Mouse (Mus musculus) thymus, postnatal 10 days (tissue): Measurements from ENCODE around the gene Rnf38.

Source experiments
- DNase-seq, 2 experiments: peaks; one replicate each; pipeline ENCODE4 v3.0.0; 2021; ENCODE audit warnings: low spot score in 2 of 2

Gene Rnf38

DNA sequence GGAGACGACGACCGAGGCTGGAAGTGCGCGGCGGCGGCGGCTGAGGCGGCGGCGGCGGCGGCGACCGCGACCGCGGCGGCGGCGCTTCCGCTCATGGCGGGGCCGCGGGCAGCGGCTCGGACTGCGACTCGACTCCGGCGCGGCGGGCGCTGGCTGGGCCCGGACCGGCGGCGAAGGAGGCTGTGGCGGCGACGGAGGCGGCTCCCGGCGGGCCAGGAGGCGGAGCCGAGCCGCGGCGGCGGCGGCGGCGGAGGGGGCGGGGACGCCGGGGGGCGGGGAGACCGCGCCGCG lies at the start of gene Rnf38:
TSS of gene Rnf38 (minus strand) at position 77 of the 291 bp plus-strand sequence.
- no peak for DNase-seq

DNA sequence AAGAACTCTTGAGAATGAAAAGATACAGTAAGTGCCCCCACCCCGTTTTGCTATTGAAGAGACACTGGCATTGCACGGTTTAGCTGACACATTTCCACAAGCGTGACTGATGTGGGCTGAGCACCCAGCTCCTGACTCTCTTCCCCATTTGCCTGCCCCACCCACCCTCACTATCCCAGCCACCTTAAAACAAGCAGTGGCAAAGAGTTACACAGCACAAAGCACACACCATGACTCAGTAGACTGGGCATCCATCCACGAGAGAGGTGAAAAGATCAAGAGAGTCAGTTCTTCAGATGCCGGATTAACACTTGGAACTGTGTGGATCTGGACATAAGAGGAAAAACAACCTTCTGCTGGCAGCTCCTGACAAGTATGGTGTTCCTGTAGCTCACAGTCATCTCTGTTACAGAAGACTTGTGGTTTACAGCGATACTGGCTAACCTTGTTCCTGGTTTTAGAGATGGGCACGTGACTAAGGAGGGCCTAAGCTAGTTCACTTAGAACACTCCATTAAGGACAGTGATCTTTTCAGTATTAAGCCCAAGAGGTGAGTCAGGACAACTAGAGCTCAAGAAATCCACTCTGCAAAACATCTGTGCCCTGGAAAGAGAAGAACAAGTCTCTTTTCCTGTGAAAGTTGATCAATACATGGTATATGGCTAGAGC lies 48.1 kb upstream of the Rnf38 start:
- no peak for DNase-seq

DNA sequence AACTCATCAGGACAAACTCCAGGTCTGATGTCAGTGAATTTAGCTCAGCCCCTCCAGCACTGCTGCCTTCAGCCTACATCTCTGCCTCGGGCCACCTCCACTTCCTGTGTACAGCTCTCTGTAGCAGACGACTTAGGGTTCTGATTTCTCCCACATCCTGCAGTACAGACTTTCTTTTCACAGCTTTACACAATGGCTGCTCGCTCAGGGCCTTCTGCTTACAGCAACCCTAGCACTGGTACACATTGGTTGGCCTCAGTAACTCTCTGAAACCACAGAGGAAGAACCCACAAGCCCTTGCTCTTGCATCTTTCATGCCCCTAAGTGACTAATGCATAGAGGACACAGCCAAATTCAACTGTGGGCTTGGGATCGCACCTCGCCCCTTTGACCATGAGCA lies 37.5 kb upstream of the Rnf38 start:
- peak; percentile 4 to 17 for DNase-seq

DNA sequence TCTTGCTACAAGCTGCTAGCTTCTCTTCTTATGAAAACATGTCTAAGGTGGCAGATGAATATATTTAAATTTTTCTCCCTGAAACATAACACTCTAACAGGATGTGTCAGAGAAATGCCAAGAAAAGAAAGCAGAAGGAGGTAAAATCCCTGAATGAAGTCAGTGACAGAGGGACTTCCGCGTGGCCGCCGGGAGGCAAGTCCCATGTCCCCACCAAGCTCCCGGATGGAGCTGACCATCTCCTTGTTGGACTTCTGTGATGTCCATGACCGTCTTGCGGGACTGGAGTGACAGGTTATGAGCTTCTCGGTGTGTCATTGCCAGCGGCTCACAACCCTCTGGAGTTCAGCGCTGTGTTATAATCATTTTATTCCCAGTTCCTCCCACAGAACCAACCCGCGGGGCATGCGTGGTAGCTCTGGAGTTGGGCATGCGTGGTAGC lies 35.8 kb upstream of the Rnf38 start:
- no peak for DNase-seq

DNA sequence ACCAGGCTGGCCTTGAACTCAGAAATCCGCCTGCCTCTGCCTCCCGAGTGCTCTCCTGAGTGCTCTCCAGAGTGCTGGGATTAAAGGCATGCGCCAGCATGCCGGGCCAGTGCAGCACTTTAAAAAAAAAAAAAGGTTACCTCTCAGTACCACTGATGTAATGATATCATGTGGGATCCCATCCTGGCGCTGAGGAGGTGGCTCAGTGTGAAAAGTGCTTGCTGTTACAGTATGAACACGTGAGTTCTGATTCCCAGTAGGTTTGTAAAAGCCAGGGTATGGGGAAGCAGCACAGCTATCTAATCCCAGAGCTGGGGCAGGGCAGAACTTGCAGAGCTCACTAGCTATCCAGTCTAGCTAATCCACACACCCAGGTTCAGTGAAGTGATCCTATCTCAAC lies 33.8 kb upstream of the Rnf38 start:
- no peak for DNase-seq

DNA sequence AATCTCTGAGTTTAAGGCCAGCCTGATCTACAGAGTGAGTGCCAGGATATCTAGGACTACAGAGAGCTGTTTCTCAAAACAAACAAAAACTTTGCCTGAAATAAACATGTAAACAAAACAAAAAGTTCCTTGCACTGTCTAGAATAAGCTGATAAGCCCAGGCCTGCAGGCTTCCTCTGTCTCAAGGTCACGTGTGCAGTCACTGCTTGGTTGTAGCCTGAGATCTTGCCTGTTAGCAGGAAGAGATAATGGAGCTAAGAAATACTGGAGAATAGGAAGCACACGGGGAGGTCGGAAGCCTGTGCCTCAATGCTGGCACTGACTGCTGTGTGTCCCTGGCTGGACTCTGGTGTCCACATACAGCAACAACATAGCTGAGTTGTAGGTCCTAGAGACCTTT lies 31.9 kb upstream of the Rnf38 start:
- no peak for DNase-seq

DNA sequence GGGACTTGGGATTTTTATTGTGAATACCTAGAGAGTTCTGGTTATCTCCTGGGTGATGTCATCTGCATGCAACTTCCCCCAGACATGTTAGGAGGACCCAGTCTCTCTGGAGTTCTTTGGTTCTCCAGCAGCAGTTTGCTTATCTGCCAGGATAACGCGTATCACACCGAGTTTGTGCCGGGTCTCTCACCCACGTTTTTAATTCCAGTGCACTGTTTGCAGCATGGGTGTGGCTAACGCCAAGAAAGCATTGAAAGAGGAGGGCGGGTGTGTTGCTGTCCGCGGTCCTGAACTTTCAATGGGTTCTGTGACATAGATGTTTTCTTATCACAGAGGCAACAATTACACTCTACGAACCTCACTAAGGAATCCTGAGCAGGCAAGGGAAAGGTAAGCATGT lies 26.7 kb upstream of the Rnf38 start:
- peak in 1 of 2 experiments; percentile 59 for DNase-seq

DNA sequence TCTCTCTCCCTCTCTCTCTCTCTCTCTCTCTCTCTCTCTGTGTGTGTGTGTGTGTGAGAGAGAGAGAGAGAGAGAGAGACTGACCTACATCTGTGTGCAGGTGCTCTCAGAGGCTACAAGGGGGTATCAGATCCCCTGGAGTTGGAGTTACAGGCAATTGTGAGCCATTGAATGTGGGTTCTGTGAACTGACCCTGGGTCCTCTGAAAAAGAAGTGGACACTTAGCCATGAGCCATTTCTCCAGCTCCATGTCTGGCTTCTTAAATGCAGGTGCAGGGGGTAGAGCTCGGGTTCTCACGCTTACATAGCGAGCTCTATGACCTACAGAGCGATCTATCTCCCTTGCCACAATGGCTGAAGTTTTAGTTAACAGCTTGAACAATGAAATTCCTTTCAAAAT lies 25.5 kb upstream of the Rnf38 start:
- DNase-seq = no peak

DNA sequence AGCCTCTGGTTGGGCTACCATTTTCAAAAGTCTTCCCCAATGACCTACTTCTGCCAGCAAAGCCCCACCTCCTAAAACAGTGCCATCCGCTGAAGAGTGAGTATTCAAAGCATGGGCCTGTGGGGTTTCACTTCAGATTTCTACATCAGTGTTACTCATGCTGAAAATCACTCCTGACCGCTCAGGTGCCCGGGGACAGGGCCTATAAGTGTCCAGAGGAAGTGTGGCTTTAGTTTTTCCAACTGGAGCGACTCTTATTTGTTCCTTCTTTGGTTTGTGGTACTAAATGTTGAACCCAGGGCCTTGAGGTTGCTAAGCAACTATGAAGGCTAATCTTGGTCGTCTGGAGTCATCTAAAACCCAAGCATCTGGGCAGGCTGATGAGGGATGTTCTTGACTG lies 21.0 kb upstream of the Rnf38 start:
- no peak for DNase-seq

DNA sequence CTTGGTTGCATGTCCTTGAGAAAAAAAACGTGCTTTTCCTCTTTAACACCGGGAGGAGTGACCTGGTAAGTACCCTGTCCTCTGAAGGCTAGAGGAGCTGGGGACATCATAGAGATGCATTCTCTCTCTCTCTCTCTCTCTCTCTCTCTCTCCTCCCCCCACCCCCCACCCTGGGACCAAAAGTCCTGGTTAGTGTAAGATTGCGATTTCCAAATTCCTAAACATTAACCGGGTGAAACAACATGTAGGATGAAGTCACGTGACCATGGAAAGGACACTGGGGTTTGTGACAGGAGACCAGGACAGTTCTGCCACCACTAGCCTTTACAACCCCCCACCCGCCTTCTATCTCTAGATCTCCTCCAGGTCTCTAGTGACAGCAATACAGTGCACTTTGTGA lies 19.6 kb upstream of the Rnf38 start:
- no peak for DNase-seq

DNA sequence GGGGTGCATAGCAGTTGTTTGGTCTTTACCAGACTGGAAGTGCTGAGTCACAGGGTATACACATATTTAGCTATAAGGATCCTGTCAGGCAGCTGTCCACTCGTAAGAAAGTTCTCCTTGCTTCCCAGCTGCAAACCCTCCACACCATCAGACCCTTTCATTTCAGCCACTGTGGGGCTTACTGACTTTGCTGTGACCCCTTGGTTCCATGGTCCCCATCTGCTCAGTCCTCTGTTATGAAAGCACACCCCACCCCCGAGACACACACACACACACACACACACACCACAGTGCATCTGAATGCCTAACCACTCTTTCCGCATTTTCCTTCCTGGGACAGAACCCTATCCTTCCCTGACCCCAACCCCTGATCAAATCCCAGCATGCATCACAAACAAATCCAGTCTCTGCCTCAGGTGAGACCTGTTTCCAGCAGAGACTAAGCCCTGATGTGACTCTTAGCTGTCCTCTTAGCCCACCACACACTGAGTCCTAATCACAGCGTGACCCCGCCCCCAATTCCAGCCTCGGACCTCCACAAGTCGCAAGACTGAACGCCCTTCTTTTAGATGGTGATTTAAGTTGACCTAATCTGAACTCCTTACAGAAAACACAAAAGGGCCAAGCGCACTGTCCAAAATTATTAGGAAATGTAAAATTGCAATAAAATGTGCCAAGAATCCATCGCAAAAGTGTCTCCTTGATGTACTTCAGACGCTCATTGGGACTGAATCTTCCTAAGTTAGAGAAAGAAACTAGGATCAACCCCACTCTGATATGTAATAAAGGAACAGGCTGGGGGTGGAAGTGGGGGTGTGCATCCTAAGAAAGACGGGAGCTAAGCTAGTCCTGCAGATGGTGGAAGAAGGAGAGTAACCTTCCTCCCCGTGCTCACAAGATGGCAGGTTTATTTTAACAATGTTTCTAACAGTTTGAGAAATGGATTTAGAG lies 18.7 kb upstream of the Rnf38 start:
- no peak for DNase-seq

DNA sequence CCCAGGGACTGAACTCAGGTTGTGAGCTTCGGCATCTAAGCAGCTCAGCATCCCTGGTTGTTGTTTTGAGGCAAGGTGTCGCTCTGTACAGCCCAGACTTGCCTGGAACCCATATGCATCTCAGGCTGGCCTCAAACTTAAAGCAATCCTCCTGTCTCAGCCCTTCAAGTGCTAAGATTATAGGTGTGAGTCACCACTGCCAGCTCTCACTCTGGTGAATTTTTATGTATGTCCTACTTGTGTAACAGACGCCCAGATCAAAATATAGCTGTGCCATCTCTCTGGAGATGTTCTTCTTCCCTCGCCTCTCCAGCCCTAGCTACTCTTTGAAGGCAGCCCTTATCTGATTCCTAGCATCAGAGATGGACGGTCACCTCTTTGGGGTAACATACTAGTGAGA lies 17.9 kb upstream of the Rnf38 start:
- DNase-seq = no peak

DNA sequence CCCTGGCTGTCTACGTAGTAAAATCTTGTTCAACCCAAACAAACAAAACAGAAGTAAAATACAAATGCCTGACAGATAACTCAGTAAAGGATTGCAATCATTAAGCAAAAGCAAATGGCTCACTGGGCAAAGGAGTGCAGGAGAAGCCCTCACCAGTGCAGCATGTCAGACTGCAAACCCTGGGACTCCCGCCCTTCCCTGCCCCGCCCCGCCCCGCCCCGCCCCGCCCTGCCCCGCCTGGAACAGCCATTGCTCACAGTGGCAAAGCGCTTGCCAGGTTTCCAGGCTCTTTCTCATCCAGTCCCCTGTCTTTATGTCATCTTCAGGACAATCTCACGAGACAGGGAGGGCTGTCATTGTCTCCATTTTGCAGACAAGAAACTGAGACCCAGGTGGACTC lies 16.1 kb upstream of the Rnf38 start:
- no peak for DNase-seq

DNA sequence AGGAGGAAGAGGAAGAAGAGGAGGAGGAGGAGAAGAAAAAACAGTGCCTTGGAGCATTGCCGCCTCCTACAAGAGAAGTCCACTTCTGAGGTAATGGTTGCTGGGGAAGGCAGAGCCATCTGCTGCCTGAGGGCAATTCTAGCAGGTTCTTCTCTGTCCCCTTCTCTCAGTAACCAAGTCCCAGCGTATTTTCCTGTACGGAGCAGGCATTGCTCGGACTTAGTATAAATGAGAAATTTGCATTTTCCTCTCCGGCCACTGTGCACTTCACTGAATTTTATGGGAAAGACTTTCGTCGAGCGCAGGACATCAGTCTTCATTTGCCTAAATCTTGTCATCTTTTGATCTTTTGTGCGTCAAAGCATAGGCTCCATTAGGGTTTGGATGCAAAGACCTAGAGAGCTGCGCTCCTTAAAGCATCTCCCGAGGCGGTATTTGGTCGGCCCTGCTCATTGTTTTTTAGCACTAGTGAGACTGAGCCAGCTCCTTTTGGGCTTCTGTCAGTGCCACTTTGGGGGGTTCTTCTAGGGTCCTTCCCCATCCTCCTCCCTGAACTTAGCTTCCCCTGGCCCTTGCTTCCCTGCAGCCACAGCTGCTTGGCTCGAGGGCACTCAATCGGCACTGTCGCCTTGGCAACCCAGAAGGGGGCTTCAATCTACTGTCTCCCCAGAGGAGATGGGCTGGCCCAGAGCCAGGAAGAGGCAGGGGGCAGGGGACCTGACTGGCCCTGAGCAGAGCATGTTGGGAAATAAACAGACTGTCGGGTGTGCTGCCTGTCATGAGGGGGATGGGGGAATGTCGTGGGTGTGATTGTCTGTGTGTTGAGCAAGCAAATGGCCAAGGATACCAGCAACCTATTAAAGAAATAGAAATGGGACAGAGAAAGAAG lies 13.7 kb upstream of the Rnf38 start:
- DNase-seq = no peak

DNA sequence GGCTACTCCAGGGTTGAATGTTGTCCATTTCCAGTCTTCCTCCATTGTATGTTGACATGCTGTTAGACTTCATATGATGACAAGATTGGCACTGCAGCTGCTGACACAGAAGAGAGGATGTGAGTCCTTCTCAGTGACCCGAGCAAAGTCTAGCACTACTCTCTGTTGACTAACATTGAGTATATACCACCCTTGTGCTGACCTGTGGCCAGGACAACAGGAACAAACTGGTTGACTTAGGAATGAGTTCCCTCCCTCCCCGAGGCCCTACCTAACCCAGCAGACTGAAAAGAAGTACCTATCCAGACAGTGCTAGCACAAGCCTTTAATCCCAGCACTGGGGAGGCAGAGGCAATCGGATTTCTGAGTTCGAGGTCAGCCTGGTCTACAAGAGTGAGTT lies 12.7 kb upstream of the Rnf38 start:
- DNase-seq = no peak

DNA sequence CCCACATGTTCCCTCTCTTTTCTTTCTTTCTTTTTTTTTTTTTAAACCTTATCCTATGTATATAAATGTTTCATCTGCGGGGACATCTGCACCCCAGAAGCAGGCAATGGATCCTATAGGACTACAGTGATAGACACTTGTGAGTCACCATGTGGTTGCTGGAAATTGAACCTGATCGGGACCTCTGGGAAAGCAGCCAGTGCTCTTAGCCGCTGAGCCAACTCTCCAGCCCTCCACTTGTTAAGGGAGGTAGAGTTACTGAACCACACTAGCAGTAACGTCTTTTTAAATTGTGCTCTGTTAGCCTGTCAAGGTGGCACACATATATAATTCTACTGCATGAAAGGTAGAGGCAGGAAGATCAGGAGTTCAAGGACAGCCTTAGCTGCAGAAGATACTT lies 8.0 kb upstream of the Rnf38 start:
- no peak for DNase-seq

DNA sequence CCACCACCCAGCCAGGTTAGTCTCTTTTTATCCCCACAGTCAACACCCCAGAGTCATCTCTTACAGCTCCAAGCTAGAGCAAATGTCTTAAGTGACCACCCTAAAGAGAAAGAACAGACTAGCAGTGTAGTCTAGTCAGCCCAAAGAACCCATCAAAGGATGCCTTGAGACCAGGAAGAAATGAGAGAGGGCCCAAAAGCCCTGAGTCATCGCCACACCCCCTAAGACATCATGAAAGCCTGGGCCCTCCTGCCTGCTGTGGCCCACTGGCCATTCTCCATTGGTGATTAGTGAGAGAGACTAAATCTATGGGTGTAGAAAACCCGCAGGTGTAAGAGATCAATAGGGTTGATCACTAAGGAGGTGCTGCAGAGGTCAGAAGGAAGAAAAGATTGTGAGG lies 2.4 kb upstream of the Rnf38 start:
- DNase-seq = no peak

DNA sequence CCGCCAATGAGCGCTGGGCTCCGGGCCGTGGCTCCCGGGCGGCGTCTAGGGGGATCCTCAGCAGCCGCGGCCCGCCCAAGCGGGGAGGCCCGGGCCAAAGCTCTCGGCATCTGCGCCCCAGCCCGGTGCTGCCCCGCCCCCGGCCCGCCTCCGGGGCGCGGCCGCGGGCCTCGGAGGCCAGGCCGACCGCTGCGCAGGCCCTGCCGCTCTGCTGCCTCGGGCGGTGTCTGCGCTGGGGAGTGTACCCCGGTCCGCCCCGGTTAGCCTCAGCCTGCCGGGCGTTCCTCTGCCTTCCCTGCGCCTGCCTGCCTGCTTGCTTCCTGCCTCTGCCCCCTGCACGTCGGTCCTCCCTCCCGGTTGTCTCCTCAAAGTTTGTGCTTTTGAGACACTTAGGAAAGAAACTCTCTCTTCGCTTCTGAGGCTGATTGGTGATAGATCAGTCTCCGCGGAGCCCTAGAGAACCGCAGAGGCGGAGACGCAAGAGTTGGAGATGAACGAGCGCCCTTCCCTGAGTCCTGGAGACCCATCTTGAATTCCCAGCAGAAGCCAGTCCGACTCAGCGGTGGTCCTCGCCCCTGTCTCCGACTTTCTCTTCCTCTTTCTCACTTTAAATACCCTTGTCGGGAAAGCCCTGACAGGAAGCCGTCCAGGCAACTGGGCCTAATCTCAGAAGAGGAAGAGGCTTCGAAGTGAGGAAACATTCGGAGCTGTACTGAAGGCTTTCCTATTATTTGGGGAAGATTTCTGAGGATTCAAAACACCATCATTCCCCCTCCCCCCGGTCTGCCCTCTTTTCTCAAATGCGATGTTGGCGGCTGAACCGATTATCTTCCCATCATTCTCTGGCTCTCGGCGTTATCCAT lies 646 bp upstream of the Rnf38 start:
- peak; percentile 80 to 86 for DNase-seq

DNA sequence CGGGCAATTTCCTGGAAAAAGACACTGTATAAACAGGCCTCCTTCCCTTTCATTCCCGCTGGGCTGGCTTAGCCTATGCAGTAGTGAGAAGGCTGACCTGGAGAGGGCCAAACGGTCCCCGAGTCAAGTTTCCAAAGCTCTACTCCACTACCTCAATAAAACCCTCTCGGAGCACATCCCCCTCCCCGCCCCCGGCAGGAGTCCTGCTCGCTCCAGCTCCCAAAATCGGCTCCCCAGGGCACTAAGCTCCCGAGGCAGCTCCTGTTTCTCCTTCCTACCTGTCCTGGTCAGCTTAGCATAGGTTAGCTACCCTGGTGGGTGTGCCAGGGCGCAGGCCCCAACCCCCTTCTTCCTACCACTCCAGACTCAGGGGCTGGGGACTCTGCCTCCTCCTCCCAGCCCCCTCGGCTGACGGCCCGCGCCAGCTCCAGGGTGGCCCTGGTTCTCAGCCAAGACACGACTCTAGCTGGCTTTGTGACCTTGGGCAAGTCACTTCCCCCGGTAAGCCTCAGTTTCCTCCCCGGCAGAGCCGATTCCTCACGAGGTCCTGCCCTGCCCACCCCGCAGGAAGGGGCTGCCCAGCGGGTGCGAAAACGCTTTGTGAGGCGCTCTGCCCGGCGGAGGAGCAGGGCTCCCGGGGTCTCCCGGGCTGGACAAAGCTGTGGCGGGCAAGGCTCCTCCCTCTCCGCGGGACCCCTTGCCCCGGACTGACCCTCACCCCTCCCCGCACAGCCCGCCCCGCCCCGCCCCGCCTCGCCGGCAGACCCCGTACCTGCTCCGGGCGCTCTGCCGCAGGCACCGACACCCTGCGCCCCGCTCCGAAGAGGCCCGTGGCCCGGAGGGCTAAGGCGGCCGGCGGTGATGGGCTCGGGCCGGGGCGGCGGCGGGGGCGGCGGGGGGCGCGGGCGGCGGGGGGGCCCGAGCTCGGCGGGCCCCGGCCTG lies 547 bp downstream of the Rnf38 start:
- DNase-seq = peak; percentile 23 to 28

DNA sequence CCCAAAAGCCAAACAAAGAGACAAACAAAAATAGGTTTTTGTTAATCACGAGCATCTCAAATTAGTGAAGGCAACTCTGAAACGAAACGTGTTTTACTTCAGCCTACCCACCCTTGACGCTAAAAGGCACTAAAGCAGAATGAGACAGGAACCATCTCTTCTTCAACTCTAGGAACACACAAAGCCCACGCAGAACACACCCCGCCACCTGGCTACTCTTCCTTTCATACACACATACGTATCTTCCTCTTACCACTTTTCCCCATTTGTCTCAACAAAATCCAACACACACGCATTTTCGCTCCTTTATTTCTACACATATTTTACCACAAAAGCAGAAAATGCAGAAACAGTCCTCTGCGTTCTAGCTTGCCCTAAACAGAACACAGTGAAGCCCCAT lies 8.5 kb downstream of the Rnf38 start:
- no peak for DNase-seq
